Mouse (Mus musculus) liver, postnatal 0 days (tissue): ENCODE results near the gene Cass4. TPM values are rescaled to one million over a fixed set of nuclear protein-coding genes. Genes with fewer than 3 reads are reported as not detected.

Source experiments
- ATAC-seq: fragments of 200-750 bp; cut with Nextera tagmentation; 2 replicates; pipeline ENCODE4 v1.8.0; 2017; ENCODE audit warnings: mild to moderate bottlenecking, moderate library complexity
- DNase-seq: peaks from one replicate; pipeline ENCODE4 v3.0.0-alpha.2; 2016
- H3K27ac ChIP-seq: fragments of 300-500 bp; sonication (generic); 2 replicates; pipeline ENCODE4 v1.5.1; 2014; ENCODE audit warnings: antibody characterized with exemption, moderate library complexity, mild to moderate bottlenecking, low read depth
- H3K27me3 ChIP-seq: fragments of 300-500 bp; sonication (generic); 2 replicates; pipeline ENCODE4 v1.6.1; 2014; ENCODE audit warnings: low read length, control low read depth, mixed read lengths; ENCODE audit not compliant: insufficient read depth
- H3K36me3 ChIP-seq: fragments of 300-500 bp; sonication (generic); replicated peaks from 2 replicates; pipeline ENCODE4 v1.6.1; 2014; ENCODE audit warnings: mild to moderate bottlenecking, control low read depth, low read length, moderate library complexity, mixed read lengths; ENCODE audit not compliant: insufficient read depth
- H3K4me1 ChIP-seq: fragments of 300-500 bp; sonication (generic); 2 replicates; pipeline ENCODE4 v1.6.1; 2014; ENCODE audit warnings: antibody characterized with exemption, mild to moderate bottlenecking, control low read depth; ENCODE audit not compliant: insufficient read depth
- H3K4me2 ChIP-seq: fragments of 300-500 bp; sonication (generic); 2 replicates; pipeline ENCODE4 v1.6.1; 2014; ENCODE audit warnings: low read depth, mild to moderate bottlenecking, low read length, moderate library complexity, mixed read lengths
- H3K4me3 ChIP-seq: fragments of 300-500 bp; sonication (generic); 2 replicates; pipeline ENCODE4 v1.5.1; 2014; ENCODE audit warnings: low read depth, low read length
- H3K9ac ChIP-seq: fragments of 300-500 bp; sonication (generic); replicated peaks from 2 replicates; pipeline ENCODE4 v1.6.1; 2014; ENCODE audit warnings: mild to moderate bottlenecking, moderate library complexity
- H3K9me3 ChIP-seq: fragments of 300-500 bp; sonication (generic); 2 replicates; pipeline ENCODE4 v1.6.1; 2016; ENCODE audit warnings: mild to moderate bottlenecking, control low read depth, low read length, mixed read lengths
- CTCF ChIP-seq: sonication (generic); IDR thresholded peaks from 2 replicates; pipeline ENCODE4 v1.5.1; 2016; ENCODE audit warnings: antibody characterized with exemption, low read depth
- EP300 ChIP-seq: IDR thresholded peaks from 2 replicates; pipeline ENCODE4 v1.6.1; 2016; ENCODE audit warnings: antibody characterized with exemption, low read depth, mild to moderate bottlenecking
- WGBS: fragments of 180-500 bp; shearing (Covaris S2); extraction: QIAGEN DNeasy Blood & Tissue Kit; methylation state at CpG from one replicate; pipeline ENCODE4 v1.1.7; 2014; ENCODE audit not compliant: insufficient replicate concordance; 5-methylcytosine and 5-hydroxymethylcytosine counted together
- polyA plus RNA-seq: library from polyadenylated mRNA; unstranded; fragments of >200 nt; fragmentation: Nextera tagmentation; extraction: Ambion mirVana; gene quantifications from 2 replicates; pipeline ENCODE4 v1.2.1, GENCODE M21; 2015

Gene Cass4
- polyA plus RNA-seq: 0.59 and 0.72 TPM in 2 replicates

DNA sequence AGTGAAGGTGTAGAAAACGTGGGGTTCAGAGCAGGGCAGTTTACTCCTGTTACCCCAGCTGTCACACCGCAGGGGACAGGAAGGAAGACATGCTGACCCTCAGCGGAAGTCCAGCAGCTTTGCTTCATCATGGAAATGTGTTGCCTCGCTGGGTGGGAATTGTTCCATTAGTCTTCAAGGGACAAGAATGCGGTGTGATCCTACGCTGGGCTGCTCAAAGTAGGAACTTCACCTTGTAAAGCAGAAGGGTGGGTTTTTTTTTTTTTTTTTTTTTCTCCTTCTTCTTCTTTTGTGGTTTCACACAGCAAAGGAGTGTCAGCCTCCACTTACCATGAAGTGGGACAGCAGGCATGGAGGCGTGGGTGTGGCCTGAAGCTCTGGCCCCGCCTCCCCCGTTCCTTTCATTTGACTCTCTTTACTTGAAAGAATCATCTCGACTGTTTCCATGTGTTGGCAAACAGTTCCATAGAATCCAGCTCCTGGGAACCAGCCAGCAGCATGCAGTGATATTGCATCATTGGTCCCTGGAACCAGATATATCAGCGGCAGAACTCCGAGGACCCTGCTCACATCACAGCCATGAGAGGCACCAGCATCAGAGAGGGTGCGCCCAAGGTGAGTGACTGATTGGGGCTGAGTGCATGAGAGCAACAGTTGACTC lies at the start of gene Cass4:
Gene Cass4 (plus strand): TSS at position 404 of the 661 bp plus-strand sequence.
- WGBS: 12% methylated on average over 13 of the region's 13 CpGs
- ATAC-seq (peak; percentile 52), DNase-seq (peak; percentile 63)
- H3K36me3 ChIP-seq: no peaks in the 10 kb centered on the region
- H3K4me3 ChIP-seq: peak within 1 kb of the TSS; percentile 32
- peaks cover 14% of the 10 kb centered on the region for H3K4me1 ChIP-seq
- H3K9ac ChIP-seq: no peak within 1 kb of the TSS
- H3K27me3 ChIP-seq: no peaks in the 10 kb centered on the region
- 0 out of 2 replicates have a peak within 1 kb of the TSS, but pooled peaks have one; percentile 1 for H3K27ac ChIP-seq
- TF ChIP-seq CTCF: no peak
- no peak for TF ChIP-seq EP300
- peak within 1 kb of the TSS; percentile 59 for H3K4me2 ChIP-seq
- H3K9me3 ChIP-seq: no peaks in the 10 kb centered on the region

- peaks cover 18% of the 10 kb centered on the region for H3K4me1 ChIP-seq
- 36% methylated on average over 5 of the region's 5 CpGs for WGBS
- H3K9me3 ChIP-seq: no peaks in the 10 kb centered on the region
- peak overlapping the region; percentile 32; the same call in 1 of the 2 replicates for H3K27ac ChIP-seq
- peak overlapping the region; percentile 58 for H3K4me2 ChIP-seq
- no peak overlapping the region; the same call in 1 of the 2 replicates for H3K9ac ChIP-seq
- no peak for TF ChIP-seq EP300
- TF ChIP-seq CTCF: no peak
- no peak for DNase-seq
- ATAC-seq: no peak
- peak overlapping the region; percentile 98; the same call in 1 of the 2 replicates for H3K4me3 ChIP-seq
- no peaks in the 10 kb centered on the region for H3K27me3 ChIP-seq
- peaks cover 6% of the 10 kb centered on the region; the same call in 1 of the 2 replicates for H3K36me3 ChIP-seq
Observed at GRCm38 (mm10) chr2:172344669-172345068, 48.9 kb upstream of the Cass4 start.

DNA sequence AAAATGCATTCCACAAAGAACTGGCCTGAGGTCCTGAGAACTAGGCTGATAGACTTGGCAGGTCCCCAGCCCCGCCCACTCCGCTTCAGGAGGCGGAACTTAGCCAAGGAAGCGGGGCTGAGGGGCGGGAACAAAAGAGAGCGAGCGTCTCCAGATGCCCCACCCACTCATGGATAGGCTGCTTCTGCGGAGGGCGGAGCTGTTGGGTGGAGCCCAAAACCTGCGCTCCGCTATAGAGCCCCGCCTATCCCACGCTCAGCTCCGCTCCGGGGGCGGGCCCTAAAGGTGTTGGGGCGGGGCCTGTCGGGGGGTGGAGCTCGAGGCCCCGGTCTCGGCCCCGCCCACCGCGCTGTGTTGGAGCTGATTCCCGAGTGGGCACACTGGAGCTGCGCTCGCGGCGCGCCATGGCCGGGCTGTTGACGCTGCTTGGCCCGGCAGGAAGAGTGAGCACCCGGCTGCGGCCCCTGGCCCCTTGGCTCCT lies 48.3 kb upstream of the Cass4 start, which contains the start of gene Fam210b:
Gene Fam210b (plus strand): TSS at position 308 of the 481 bp plus-strand sequence.
- TF ChIP-seq EP300: no peak
- TF ChIP-seq CTCF: no peak
- H3K4me2 ChIP-seq: peak within 1 kb of the TSS; percentile 82
- no peaks in the 10 kb centered on the region for H3K9me3 ChIP-seq
- H3K4me1 ChIP-seq: peaks cover 24% of the 10 kb centered on the region
- peak within 1 kb of the TSS; percentile 98 for H3K4me3 ChIP-seq
- H3K9ac ChIP-seq: peak within 1 kb of the TSS; percentile 95
- no peaks in the 10 kb centered on the region for H3K27me3 ChIP-seq
- 5% methylated on average over 35 of the region's 35 CpGs for WGBS
- peak within 1 kb of the TSS; percentile 93 for H3K27ac ChIP-seq
- DNase-seq (peak; percentile 98), ATAC-seq (peak; percentile 89)
- peaks cover 6% of the 10 kb centered on the region; the same call in 1 of the 2 replicates for H3K36me3 ChIP-seq

GRCm38 (mm10) chr2:172346034-172346929 lies 47.3 kb upstream of the Cass4 start:
- TF ChIP-seq CTCF (no peak), EP300 (no peak)
- 7% methylated on average over 31 of the region's 31 CpGs for WGBS
- H3K27ac ChIP-seq: peak overlapping the region; percentile 93
- H3K27me3 ChIP-seq: no peaks in the 10 kb centered on the region
- peak overlapping the region; percentile 98 for H3K4me3 ChIP-seq
- ATAC-seq (peak; percentile 3; the same call in 1 of the 2 replicates), DNase-seq (peak; percentile 60)
- H3K36me3 ChIP-seq: peaks cover 10% of the 10 kb centered on the region
- H3K4me2 ChIP-seq: peak overlapping the region; percentile 82
- H3K9ac ChIP-seq: peak overlapping the region; percentile 95
- H3K4me1 ChIP-seq: peaks cover 34% of the 10 kb centered on the region
- no peaks in the 10 kb centered on the region for H3K9me3 ChIP-seq

- Histone ChIP-seq H3K4me1 (peaks cover 35% of the 10 kb centered on the region), H3K27ac (peak overlapping the region; percentile 93), H3K4me2 (peak overlapping the region; percentile 82), H3K4me3 (peak overlapping the region; percentile 98), H3K27me3 (no peaks in the 10 kb centered on the region), H3K9me3 (no peaks in the 10 kb centered on the region), H3K36me3 (peaks cover 12% of the 10 kb centered on the region), H3K9ac (peak overlapping the region; percentile 95)
- ATAC-seq: peak; percentile 26
- WGBS: 51% methylated on average over 8 of the region's 8 CpGs
- peak; percentile 79 for DNase-seq
- TF ChIP-seq EP300 (peak; percentile 77), CTCF (no peak)
Observed at GRCm38 (mm10) chr2:172346933-172347611, 46.5 kb upstream of the Cass4 start.
